Mouse (Mus musculus): Measurements from ENCODE around the gene 1700025C18Rik.

DNA sequence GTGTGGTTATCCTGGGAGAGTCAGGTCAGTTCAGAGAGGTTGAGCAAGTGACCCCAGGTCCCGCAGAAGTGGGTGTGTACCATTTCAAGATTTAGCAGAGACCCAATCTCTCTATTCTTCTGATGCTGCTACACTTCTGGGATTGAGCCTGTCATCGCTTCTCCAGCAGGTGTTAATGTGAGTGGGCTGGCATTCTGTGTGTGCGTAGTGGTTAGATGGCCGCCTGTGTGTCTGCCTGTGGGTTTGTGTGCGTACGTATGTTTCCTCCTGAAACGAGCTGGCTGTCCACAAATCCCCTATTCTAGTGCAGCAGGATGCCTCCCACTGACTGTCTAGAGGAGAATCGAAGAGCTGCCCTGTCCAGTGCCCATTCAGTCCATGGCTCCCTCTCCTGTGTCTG is 12.5 kb downstream of the 1700025C18Rik start:
- TF ChIP-seq CTCF (IDR thresholded peaks at IDR 0.05; ENCODE audit: low read depth, low read length) (no peak), POLR2A (IDR thresholded peaks at IDR 0.05; ENCODE audit: extremely low read depth, insufficient read depth, low read length) (no peak)

Measured in liver, adult 2 months (tissue).